Mouse (Mus musculus) forebrain, embryonic 15.5 days (tissue): ENCODE results near the gene Clec4d. TPM values are rescaled to one million over a fixed set of nuclear protein-coding genes. Genes with fewer than 3 reads are reported as not detected.
"Not testable (repeated sequence)": the region's sequence is repeated elsewhere in the genome, so short reads cannot be mapped to it uniquely, and the experiment has no call there.

Source experiments
- ATAC-seq: fragments of 200-750 bp; cut with Nextera tagmentation; replicated peaks from 2 replicates; pipeline ENCODE4 v1.8.0; 2017; ENCODE audit warnings: mild to moderate bottlenecking, moderate TSS enrichment, moderate library complexity
- H3K27ac ChIP-seq: fragments of 300-500 bp; sonication (generic); replicated peaks from 2 replicates; pipeline ENCODE4 v1.5.1; 2015; ENCODE audit warnings: mild to moderate bottlenecking, inconsistent platforms
- H3K27me3 ChIP-seq: fragments of 300-500 bp; sonication (generic); 2 replicates; pipeline ENCODE4 v1.6.1; 2015; ENCODE audit warnings: inconsistent platforms
- H3K36me3 ChIP-seq: fragments of 300-500 bp; sonication (generic); 2 replicates; pipeline ENCODE4 v1.6.1; 2015; ENCODE audit warnings: mild to moderate bottlenecking, inconsistent platforms
- H3K4me1 ChIP-seq: fragments of 300-500 bp; sonication (generic); 2 replicates; pipeline ENCODE4 v1.6.1; 2015; ENCODE audit warnings: inconsistent platforms
- H3K4me2 ChIP-seq: fragments of 300-500 bp; sonication (generic); replicated peaks from 2 replicates; pipeline ENCODE4 v1.6.1; 2015; ENCODE audit warnings: mild to moderate bottlenecking, inconsistent platforms
- H3K4me3 ChIP-seq: fragments of 300-500 bp; sonication (generic); 2 replicates; pipeline ENCODE4 v1.5.1; 2015; ENCODE audit warnings: mild to moderate bottlenecking, inconsistent platforms
- H3K9ac ChIP-seq: fragments of 300-500 bp; sonication (generic); replicated peaks from 2 replicates; pipeline ENCODE4 v1.6.1; 2015; ENCODE audit warnings: mild to moderate bottlenecking, inconsistent platforms
- H3K9me3 ChIP-seq: fragments of 300-500 bp; sonication (generic); 2 replicates; pipeline ENCODE4 v1.6.1; 2016; ENCODE audit warnings: inconsistent platforms
- WGBS: fragments of 180-500 bp; shearing (Covaris S2); methylation state at CpG from one replicate; pipeline ENCODE4 v1.1.7; 2015; ENCODE audit warnings: mixed read lengths; 5-methylcytosine and 5-hydroxymethylcytosine counted together
- polyA plus RNA-seq: library from polyadenylated mRNA; unstranded; fragments of >200 nt; fragmentation: Nextera tagmentation; extraction: Ambion mirVana; gene quantifications from 2 replicates; pipeline ENCODE4 v1.2.1, GENCODE M21; 2015

Gene Clec4d
- not detected in 2 replicates for polyA plus RNA-seq

- ATAC-seq: no peak
- Histone ChIP-seq H3K4me1 (no peaks in the 10 kb centered on the region), H3K27ac (no peak within 1 kb of the TSS), H3K4me3 (no peak within 1 kb of the TSS), H3K9me3 (no peaks in the 10 kb centered on the region), H3K4me2 (no peak within 1 kb of the TSS), H3K9ac (no peak within 1 kb of the TSS), H3K27me3 (no peaks in the 10 kb centered on the region), H3K36me3 (no peaks in the 10 kb centered on the region)
- 79% methylated on average over 4 of the region's 4 CpGs for WGBS
Observed at GRCm38 (mm10) chr6:123261555-123262161, at the start of gene Clec4d. TSS of gene Clec4d (plus strand) at chr6:123262111.

DNA sequence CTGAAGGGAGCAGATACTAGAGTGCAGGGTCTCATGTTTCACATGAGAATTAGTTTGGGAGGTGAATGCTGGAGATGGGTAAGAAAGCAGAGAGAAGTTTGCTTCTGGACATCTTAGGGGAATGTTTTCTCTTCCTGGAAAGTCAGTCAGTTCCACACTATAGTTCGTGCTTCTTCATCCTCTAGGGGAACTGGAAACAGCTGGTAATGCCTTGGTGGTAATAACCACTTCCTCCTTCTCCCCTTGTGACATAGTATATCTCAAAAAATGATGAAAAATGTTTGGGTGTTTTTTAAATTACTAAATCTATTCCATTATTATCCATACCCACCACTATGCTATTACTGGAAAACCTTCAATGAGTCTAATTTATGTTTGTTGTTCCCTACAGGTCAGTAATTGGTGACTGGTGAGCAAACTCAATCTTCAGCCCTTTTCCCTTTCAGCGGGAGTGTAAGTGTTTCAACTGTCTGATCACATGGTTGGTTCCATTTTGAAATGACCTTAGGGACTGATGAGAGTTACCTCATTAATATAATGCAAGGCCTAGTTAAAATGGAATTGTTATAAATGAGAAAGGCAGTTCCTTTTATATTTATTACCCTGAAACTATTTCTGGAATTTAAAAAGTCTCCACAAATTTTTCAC lies 34.3 kb upstream of the Clec4d start:
- H3K4me1 ChIP-seq: no peaks in the 10 kb centered on the region
- no peak overlapping the region for H3K9ac ChIP-seq
- WGBS: 71% methylated on average over 2 of the region's 2 CpGs
- no peak overlapping the region for H3K27ac ChIP-seq
- H3K4me2 ChIP-seq: no peak overlapping the region
- H3K9me3 ChIP-seq: no peaks in the 10 kb centered on the region
- no peaks in the 10 kb centered on the region for H3K36me3 ChIP-seq
- no peak for ATAC-seq
- H3K4me3 ChIP-seq: no peak overlapping the region
- H3K27me3 ChIP-seq: no peaks in the 10 kb centered on the region

- ATAC-seq: no peak
- H3K9me3 ChIP-seq: no peaks in the 10 kb centered on the region
- no peak within 1 kb of the TSS for H3K9ac ChIP-seq
- H3K4me3 ChIP-seq: no peak within 1 kb of the TSS
- H3K4me1 ChIP-seq: no peaks in the 10 kb centered on the region
- no peaks in the 10 kb centered on the region for H3K36me3 ChIP-seq
- no peaks in the 10 kb centered on the region for H3K27me3 ChIP-seq
- no peak within 1 kb of the TSS for H3K4me2 ChIP-seq
- WGBS: 79% methylated on average over 3 of the region's 3 CpGs
- H3K27ac ChIP-seq: no peak within 1 kb of the TSS
Observed at GRCm38 (mm10) chr6:123229644-123230043, 32.3 kb upstream of the Clec4d start, which contains the start of gene Clec4n. TSS of gene Clec4n (plus strand) at chr6:123229843.

DNA sequence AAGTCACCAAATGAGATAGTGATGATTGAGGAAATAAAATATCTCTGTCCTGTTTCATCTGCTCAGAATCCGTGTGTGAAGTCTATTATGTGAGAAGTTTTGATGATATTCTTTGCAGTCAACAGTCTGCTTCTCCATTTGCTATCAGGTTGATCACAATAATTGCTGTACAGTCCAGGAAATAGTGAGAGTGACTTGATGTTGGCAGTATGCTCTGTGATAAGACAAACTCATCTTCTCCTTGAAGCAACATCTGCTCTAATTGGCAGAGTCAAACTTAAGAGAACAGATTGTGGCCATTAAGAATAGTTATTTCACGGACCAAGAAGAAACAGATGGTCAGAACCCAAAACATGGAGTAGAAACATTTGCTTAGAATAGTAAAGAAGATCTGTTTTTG lies 30.8 kb upstream of the Clec4d start:
- no peaks in the 10 kb centered on the region for H3K4me1 ChIP-seq
- no peak for ATAC-seq
- H3K27ac ChIP-seq: no peak overlapping the region
- no peaks in the 10 kb centered on the region for H3K36me3 ChIP-seq
- 68% methylated on average over 2 of the region's 2 CpGs for WGBS
- no peak overlapping the region for H3K4me3 ChIP-seq
- no peaks in the 10 kb centered on the region for H3K27me3 ChIP-seq
- no peak overlapping the region for H3K9ac ChIP-seq
- H3K4me2 ChIP-seq: no peak overlapping the region
- no peaks in the 10 kb centered on the region for H3K9me3 ChIP-seq

DNA sequence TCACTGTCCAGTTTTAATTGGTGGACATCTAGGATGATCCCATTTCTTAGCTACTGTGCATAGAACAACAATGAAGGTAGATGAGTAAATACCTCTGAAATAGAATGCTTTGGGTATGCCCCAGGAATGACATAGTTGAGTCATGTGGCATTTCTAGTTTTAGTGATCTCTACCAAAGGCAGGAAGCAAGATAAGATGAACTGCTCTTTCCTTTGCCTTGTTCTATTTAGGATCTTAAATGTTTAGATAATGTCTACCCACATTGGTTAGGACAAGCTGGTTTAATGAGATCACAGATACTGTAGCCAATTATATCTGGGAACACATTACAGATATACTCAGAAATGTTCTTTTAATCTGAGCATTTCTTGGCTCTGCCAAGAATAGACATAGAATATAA lies 24.3 kb upstream of the Clec4d start:
- Histone ChIP-seq H3K4me3 (no peak overlapping the region), H3K36me3 (no peaks in the 10 kb centered on the region), H3K4me1 (no peaks in the 10 kb centered on the region), H3K4me2 (no peak overlapping the region), H3K27me3 (no peaks in the 10 kb centered on the region), H3K27ac (no peak overlapping the region), H3K9me3 (no peaks in the 10 kb centered on the region), H3K9ac (no peak overlapping the region)
- ATAC-seq: no peak

DNA sequence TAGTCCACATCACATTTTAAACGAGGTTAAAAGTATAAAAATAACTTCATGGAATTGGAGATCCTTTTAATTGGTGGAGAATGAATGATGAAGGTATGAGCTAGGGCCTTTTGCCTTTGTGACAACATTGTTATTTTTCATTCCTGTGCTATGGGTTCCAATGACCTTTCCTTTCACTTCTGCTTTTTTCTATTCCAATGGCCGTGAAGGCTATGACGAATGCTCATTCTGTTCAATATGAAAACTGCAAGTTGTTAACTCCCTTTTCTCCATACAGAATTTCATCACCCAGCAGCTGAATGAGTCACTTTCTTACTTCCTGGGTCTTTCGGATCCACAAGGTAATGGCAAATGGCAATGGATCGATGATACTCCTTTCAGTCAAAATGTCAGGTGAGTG lies 17.7 kb upstream of the Clec4d start:
- no peaks in the 10 kb centered on the region for H3K9me3 ChIP-seq
- 86% methylated on average over 5 of the region's 5 CpGs for WGBS
- no peak for ATAC-seq
- no peak overlapping the region for H3K4me2 ChIP-seq
- no peaks in the 10 kb centered on the region for H3K36me3 ChIP-seq
- H3K9ac ChIP-seq: no peak overlapping the region
- no peak overlapping the region for H3K27ac ChIP-seq
- H3K4me1 ChIP-seq: no peaks in the 10 kb centered on the region
- H3K27me3 ChIP-seq: no peaks in the 10 kb centered on the region
- no peak overlapping the region for H3K4me3 ChIP-seq

DNA sequence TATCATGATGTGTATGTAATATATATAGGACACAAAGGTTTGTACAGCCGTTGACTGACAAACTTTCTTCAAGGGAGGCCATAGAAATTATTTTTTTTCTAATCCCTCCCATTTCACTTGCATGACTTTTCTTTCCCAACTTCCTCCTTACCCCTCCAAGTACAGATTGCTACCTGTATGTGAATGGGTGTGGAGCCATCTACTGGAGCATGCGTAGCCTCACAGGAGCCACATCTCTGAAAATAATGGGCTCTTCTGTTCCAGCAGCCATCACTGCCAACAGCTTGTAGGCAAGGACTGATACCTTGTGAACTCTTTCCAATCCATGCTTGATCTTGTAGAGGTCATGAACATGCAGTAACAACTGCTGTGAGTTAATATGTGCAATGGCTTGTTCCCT lies 13.0 kb upstream of the Clec4d start:
- H3K4me3 ChIP-seq, H3K4me1 ChIP-seq, H3K36me3 ChIP-seq, H3K9ac ChIP-seq, ATAC-seq, H3K27me3 ChIP-seq, H3K4me2 ChIP-seq, H3K27ac ChIP-seq, H3K9me3 ChIP-seq: not testable (repeated sequence)
- whole genome bisulfite sequencing: 86% methylated on average over 2 of the region's 2 CpGs

- ATAC-seq: no peak
- Histone ChIP-seq H3K27me3 (no peaks in the 10 kb centered on the region), H3K9me3 (no peaks in the 10 kb centered on the region)
Observed at GRCm38 (mm10) chr6:123252735-123253134, 9.2 kb upstream of the Clec4d start.

DNA sequence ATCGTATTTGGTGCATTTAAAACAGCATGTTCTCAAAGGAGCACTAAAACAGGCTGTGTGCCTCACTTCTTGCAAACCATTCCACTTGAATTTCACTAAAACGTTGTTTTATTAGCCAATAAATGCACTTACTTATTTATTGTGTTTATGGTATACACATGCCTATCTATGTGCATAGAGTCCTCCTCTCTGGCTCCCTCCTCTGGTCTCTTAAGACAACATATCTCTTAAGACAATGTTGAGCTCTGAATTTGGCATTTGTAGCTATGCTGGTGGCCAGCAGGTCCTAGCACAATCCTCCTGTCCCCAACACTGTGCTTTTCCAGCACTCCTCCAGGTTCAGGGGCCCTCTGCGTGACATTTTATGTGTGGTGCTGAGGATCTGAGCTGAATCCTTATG lies 3.0 kb upstream of the Clec4d start:
- H3K4me2 ChIP-seq: no peak overlapping the region
- H3K27me3 ChIP-seq: no peaks in the 10 kb centered on the region
- H3K36me3 ChIP-seq: no peaks in the 10 kb centered on the region
- H3K4me1 ChIP-seq: no peaks in the 10 kb centered on the region
- WGBS: 85% methylated on average over 3 of the region's 3 CpGs
- no peak for ATAC-seq
- no peak overlapping the region for H3K4me3 ChIP-seq
- H3K9me3 ChIP-seq: no peaks in the 10 kb centered on the region
- H3K27ac ChIP-seq: no peak overlapping the region
- H3K9ac ChIP-seq: no peak overlapping the region

More at GRCm38 (mm10) chr6:123252735-123253134, 9.2 kb upstream of the Clec4d start:
- Histone ChIP-seq H3K36me3 (no peaks in the 10 kb centered on the region), H3K4me1 (no peaks in the 10 kb centered on the region), H3K27ac (no peak overlapping the region), H3K4me2 (no peak overlapping the region), H3K9ac (no peak overlapping the region), H3K4me3 (no peak overlapping the region)

DNA sequence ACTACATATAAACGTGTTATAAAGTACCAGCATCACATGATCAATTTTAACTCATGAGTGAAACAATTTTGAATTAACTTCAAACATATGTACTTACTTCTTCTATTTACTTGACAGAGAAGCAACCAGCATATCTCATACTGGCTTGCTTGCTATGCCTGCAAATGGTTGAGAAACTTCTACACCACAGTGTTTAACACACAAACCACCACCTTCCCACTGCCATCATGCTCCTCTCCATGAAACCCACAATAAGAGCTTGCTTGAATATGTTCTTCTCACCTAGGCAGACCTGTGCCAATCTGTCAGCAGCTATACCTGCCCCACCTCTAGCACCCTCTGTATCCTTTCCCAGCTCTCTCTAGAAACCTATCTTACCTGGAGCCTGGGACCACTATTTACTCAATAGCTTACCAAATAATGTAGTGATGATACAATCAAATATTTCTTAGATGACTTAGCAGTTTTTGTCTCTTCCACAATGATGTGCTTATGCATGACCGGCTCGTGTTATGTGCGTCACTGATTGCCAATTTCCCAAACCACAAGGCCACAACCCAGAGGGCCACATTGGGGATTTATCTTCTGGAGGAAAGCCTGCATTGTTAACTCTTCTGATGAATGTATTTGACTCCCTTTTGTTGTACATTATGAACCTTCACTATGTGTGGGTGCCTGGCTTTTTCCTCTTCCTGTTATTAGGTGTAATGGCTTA lies 1.9 kb upstream of the Clec4d start:
- Histone ChIP-seq H3K9me3 (no peaks in the 10 kb centered on the region), H3K36me3 (no peaks in the 10 kb centered on the region), H3K4me2 (no peak overlapping the region), H3K27me3 (no peaks in the 10 kb centered on the region), H3K4me1 (no peaks in the 10 kb centered on the region), H3K4me3 (no peak overlapping the region), H3K27ac (no peak overlapping the region), H3K9ac (no peak overlapping the region)
- 89% methylated on average over 4 of the region's 4 CpGs for WGBS
- no peak for ATAC-seq

- Histone ChIP-seq H3K36me3 (no peaks in the 10 kb centered on the region), H3K4me2 (no peak overlapping the region), H3K27me3 (no peaks in the 10 kb centered on the region), H3K9ac (no peak overlapping the region), H3K9me3 (no peaks in the 10 kb centered on the region), H3K27ac (no peak overlapping the region), H3K4me3 (no peak overlapping the region), H3K4me1 (no peaks in the 10 kb centered on the region)
- ATAC-seq: no peak
- WGBS: 88% methylated on average over 1 of the region's 1 CpGs
Observed at GRCm38 (mm10) chr6:123260868-123261267, 1.0 kb upstream of the Clec4d start.

DNA sequence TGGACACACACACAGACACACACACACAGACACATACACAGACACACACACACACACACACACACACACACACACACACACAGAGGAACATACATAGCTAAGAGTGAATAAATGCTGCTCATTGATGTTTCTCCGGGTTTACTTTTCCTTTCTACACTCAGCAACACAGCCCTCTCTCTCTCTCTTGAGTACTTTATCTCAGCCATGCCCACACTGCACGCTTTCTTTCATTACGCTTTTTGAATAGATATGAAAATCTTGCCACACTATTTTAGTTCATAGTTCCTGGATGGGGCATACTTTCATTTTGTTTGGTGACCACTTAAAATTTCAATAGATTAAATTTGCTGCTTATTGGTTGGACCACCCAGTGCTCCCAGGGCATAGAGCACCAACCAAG lies 2.3 kb downstream of the Clec4d start:
- no peaks in the 10 kb centered on the region for H3K36me3 ChIP-seq
- H3K4me2 ChIP-seq: no peak overlapping the region
- no peaks in the 10 kb centered on the region for H3K9me3 ChIP-seq
- no peaks in the 10 kb centered on the region for H3K27me3 ChIP-seq
- no peak for ATAC-seq
- no peaks in the 10 kb centered on the region for H3K4me1 ChIP-seq
- WGBS: 89% methylated on average over 3 of the region's 3 CpGs
- no peak overlapping the region for H3K27ac ChIP-seq
- H3K9ac ChIP-seq: no peak overlapping the region
- H3K4me3 ChIP-seq: no peak overlapping the region
